Mouse (Mus musculus): Measurements from ENCODE around the gene Nphp4. TPM values are rescaled to one million over a fixed set of nuclear protein-coding genes. Genes with fewer than 3 reads are reported as not detected.

The Nphp4 gene
- polyA plus RNA-seq, 1 experiment from 2014 or later: 7.6 TPM

DNA sequence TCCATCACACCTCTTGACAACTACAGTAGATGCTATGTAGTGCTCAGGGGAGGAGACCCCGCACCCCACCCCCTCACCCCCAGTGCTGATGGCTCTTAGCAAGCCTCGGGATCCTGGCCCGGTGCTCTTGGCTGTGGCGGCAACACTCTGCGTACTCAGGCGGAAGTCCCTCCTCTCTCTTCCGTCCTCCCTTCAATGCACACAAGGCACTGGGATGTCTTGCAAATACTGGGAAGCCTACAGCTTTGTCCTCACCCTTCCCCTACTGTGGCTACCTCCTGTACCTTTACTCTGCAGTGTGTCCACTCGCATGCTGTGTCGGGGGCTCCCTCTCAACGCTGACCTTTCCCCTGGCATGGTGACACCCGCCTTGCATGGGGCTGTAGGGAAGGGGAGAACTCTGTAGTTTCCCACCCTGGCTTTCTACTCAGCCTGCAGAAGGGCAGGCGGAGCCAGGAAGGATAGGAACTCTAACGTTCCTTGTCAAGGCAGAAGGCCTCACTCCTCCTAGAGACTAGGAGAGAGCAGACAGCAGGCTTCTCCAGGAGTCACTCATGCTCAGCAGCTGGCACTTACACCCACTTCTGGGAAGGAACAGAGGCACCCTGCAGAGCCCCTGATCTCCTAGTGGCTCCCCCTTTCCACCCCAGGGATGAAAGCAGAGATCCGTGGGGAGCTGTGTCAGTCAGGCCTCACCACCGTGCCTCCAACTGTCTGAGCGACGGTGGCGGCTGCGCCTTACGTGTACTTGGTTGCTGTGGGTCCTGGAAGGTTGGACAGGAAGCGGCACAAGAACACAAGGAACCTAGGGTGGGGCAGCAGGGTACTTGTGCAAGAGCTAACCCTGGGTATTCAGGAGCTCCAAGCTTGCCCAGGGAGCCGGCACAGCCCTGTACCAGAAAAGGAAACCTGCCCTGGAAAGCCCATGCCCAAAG lies 28.5 kb upstream of the Nphp4 start:
- no peak for ATAC-seq (replicated peaks; ENCODE audit: low FRiP score)
- no peak overlapping the region for H3K27ac ChIP-seq (ENCODE audit: low read depth, low read length)
- 86% methylated on average over 22 of the region's 22 CpGs for WGBS

DNA sequence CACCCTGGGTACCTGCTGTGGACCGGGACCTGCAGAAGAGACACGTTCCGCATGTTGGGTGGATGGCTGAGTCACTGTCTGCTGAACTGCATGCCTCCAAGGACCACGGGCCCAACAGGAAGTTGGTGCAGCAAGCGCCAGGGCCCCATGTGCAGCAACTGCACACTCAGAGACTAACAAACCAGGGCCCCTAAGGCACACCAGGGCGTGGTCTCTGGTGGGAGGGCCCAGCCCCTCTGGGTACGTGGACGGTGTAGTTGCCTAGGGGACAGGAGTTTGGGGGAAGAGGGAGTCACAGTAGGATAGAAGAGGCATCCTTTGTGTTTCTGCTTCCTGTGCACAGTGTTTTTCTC lies 27.9 kb upstream of the Nphp4 start:
- Histone ChIP-seq H3K4me1 (replicated peaks; ENCODE audit: control insufficient read depth, insufficient read depth, low read length) (no peaks in the 10 kb centered on the region), H3K9ac (ENCODE audit: low read length) (no peak overlapping the region), H3K9me3 (ENCODE audit: control insufficient read depth, low read length) (no peaks in the 10 kb centered on the region), H3K27me3 (ENCODE audit: control insufficient read depth, insufficient read depth, low read length) (no peaks in the 10 kb centered on the region), H3K4me3 (ENCODE audit: low read depth, low read length) (no peak overlapping the region), H3K36me3 (ENCODE audit: control insufficient read depth, insufficient read depth, low read length) (no peaks in the 10 kb centered on the region), H3K4me2 (ENCODE audit: low read depth, low read length, severe bottlenecking) (no peak overlapping the region), H3K27ac (ENCODE audit: low read depth, low read length) (no peak overlapping the region)
- 72% methylated on average over 8 of the region's 8 CpGs for WGBS
- ATAC-seq (replicated peaks; ENCODE audit: low FRiP score): no peak
- DNase-seq (ENCODE audit: low spot score): no peak

More for the DNA sequence above, 28.5 kb upstream of the Nphp4 start:
- Histone ChIP-seq H3K9ac (ENCODE audit: low read length) (no peak overlapping the region), H3K4me3 (ENCODE audit: low read depth, low read length) (no peak overlapping the region), H3K36me3 (ENCODE audit: control insufficient read depth, insufficient read depth, low read length) (no peaks in the 10 kb centered on the region), H3K4me1 (replicated peaks; ENCODE audit: control insufficient read depth, insufficient read depth, low read length) (no peaks in the 10 kb centered on the region), H3K27me3 (ENCODE audit: control insufficient read depth, insufficient read depth, low read length) (no peaks in the 10 kb centered on the region), H3K9me3 (ENCODE audit: control insufficient read depth, low read length) (no peaks in the 10 kb centered on the region), H3K4me2 (ENCODE audit: low read depth, low read length, severe bottlenecking) (no peak overlapping the region)
- DNase-seq (ENCODE audit: low spot score): no peak

DNA sequence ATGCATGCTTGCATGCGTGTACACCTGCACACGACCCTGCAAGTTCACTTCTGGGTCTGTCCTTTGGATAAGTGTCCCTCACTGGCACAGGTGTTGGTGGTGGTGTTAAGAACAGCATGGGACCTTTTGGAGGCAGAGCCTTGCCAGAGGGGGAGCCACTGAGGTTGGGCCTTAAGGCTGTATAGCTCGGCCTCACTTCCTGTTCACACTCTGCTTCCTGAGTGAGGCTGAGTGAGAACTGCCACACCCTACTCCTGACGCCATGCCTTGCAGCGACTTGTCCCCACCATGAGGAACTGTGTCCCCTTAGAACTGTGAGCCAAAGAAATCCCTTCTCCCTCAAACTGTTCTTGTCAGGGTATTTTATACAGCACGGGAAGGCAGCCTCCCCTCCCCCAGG lies 25.1 kb upstream of the Nphp4 start:
- Histone ChIP-seq H3K36me3 (ENCODE audit: control insufficient read depth, insufficient read depth, low read length) (no peaks in the 10 kb centered on the region), H3K4me3 (ENCODE audit: low read depth, low read length) (no peak overlapping the region), H3K9me3 (ENCODE audit: control insufficient read depth, low read length) (no peaks in the 10 kb centered on the region), H3K27ac (ENCODE audit: low read depth, low read length) (no peak overlapping the region), H3K4me1 (replicated peaks; ENCODE audit: control insufficient read depth, insufficient read depth, low read length) (no peaks in the 10 kb centered on the region), H3K9ac (ENCODE audit: low read length) (no peak overlapping the region), H3K27me3 (ENCODE audit: control insufficient read depth, insufficient read depth, low read length) (no peaks in the 10 kb centered on the region), H3K4me2 (ENCODE audit: low read depth, low read length, severe bottlenecking) (no peak overlapping the region)
- ATAC-seq (replicated peaks; ENCODE audit: low FRiP score) (no peak), DNase-seq (ENCODE audit: low spot score) (no peak)
- 91% methylated on average over 6 of the region's 6 CpGs for WGBS

DNA sequence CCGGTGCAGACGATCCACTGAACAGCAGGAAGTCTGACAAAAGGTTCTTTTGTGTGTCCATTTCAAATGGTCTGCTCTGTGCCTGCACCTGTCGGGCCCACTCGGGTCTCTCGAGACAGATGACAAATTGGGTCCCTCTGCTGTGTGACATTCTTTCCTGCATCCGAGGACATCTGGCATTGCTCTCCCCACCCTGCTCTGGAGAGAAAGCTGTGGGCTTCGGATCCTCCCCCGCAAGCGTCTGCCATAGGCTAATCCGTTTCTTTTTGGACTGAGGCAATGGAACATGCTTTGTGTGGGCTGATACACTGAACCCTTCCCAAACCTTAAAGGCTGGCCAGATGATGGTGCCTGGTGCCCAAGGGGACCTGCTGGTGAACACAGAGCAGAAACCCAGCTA lies 23.4 kb upstream of the Nphp4 start:
- no peak overlapping the region for H3K4me2 ChIP-seq (ENCODE audit: low read depth, low read length, severe bottlenecking)
- no peak overlapping the region for H3K9ac ChIP-seq (ENCODE audit: low read length)
- ATAC-seq (replicated peaks; ENCODE audit: low FRiP score) (no peak), DNase-seq (ENCODE audit: low spot score) (no peak)
- H3K27me3 ChIP-seq (ENCODE audit: control insufficient read depth, insufficient read depth, low read length): no peaks in the 10 kb centered on the region
- H3K9me3 ChIP-seq (ENCODE audit: control insufficient read depth, low read length): no peaks in the 10 kb centered on the region
- no peaks in the 10 kb centered on the region for H3K4me1 ChIP-seq (replicated peaks; ENCODE audit: control insufficient read depth, insufficient read depth, low read length)
- no peak overlapping the region for H3K27ac ChIP-seq (ENCODE audit: low read depth, low read length)
- H3K36me3 ChIP-seq (ENCODE audit: control insufficient read depth, insufficient read depth, low read length): no peaks in the 10 kb centered on the region
- no peak overlapping the region for H3K4me3 ChIP-seq (ENCODE audit: low read depth, low read length)
- 54% methylated on average over 10 of the region's 10 CpGs for WGBS

DNA sequence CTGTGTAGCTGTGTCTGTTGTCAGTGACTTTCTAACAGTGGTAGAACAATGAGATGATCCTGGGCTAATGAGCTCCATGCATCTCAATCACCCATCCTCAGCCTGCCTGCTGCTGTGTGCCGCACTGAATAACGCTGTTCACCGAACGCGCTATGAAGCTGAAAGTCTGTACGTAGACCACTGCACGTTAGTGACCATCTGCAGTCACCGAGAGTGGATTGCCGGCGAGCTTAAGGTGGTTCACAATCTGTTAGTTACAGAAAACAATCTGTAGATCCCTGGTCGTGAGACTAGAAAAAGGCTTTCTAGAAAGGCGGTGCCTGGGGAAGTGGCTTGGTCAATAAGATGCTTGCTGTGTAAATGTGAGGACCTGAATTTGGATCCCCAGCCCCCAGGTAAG lies 22.4 kb upstream of the Nphp4 start:
- no peak for ATAC-seq (replicated peaks; ENCODE audit: low FRiP score)

DNA sequence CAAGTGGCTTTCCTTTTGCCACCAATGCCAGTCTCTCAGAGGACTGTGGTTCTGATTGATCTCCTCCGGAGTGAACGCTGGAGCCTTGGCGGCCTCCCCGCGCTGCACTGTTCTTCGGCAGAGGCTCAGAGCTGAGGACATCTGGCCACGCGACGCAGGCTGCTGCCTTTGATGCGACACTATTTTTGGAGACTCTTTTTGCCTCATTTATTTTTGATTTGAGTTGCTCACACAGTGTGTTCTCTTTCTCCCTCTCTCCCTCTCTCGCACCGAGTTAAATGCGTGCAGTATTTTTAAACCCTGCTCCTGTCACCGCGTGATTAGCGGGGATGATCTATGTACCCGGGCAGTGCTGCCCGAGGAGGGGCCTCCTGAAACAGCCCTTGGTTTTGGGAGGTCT lies 19.9 kb upstream of the Nphp4 start:
- Histone ChIP-seq H3K27ac (ENCODE audit: low read depth, low read length) (no peak overlapping the region), H3K36me3 (ENCODE audit: control insufficient read depth, insufficient read depth, low read length) (no peaks in the 10 kb centered on the region), H3K9me3 (ENCODE audit: control insufficient read depth, low read length) (no peaks in the 10 kb centered on the region), H3K9ac (ENCODE audit: low read length) (no peak overlapping the region), H3K27me3 (ENCODE audit: control insufficient read depth, insufficient read depth, low read length) (no peaks in the 10 kb centered on the region), H3K4me1 (replicated peaks; ENCODE audit: control insufficient read depth, insufficient read depth, low read length) (no peaks in the 10 kb centered on the region), H3K4me3 (ENCODE audit: low read depth, low read length) (no peak overlapping the region), H3K4me2 (ENCODE audit: low read depth, low read length, severe bottlenecking) (no peak overlapping the region)
- 91% methylated on average over 18 of the region's 18 CpGs for WGBS
- no peak for ATAC-seq (replicated peaks; ENCODE audit: low FRiP score)
- DNase-seq (ENCODE audit: low spot score): no peak

More for the DNA sequence above, 22.4 kb upstream of the Nphp4 start:
- WGBS: 90% methylated on average over 12 of the region's 12 CpGs
- Histone ChIP-seq H3K9me3 (ENCODE audit: control insufficient read depth, low read length) (no peaks in the 10 kb centered on the region), H3K27me3 (ENCODE audit: control insufficient read depth, insufficient read depth, low read length) (no peaks in the 10 kb centered on the region), H3K4me3 (ENCODE audit: low read depth, low read length) (no peak overlapping the region), H3K4me2 (ENCODE audit: low read depth, low read length, severe bottlenecking) (no peak overlapping the region), H3K27ac (ENCODE audit: low read depth, low read length) (no peak overlapping the region), H3K9ac (ENCODE audit: low read length) (no peak overlapping the region), H3K36me3 (ENCODE audit: control insufficient read depth, insufficient read depth, low read length) (no peaks in the 10 kb centered on the region), H3K4me1 (replicated peaks; ENCODE audit: control insufficient read depth, insufficient read depth, low read length) (no peaks in the 10 kb centered on the region)
- no peak for DNase-seq (ENCODE audit: low spot score)

DNA sequence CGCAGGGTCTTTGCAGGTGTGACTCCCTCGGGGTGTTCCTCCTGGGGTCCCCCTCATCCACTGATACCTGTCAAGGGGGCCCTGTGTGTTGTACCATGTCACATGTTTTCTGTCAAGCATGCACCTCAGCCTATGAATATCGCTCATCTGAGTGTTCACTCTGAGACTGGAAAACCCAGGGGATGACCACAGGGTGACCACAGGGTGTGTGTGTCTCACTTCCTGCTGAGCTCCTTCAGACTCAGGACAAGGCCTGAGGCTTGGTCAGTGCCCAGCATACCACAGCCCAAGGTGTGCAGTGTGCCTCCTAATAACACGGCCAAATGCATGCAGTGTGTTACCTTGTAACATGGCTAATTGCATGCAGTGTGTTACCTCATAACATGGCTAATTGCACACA lies 18.8 kb upstream of the Nphp4 start:
- 88% methylated on average over 4 of the region's 4 CpGs for WGBS
- Histone ChIP-seq H3K9ac (ENCODE audit: low read length) (no peak overlapping the region), H3K9me3 (ENCODE audit: control insufficient read depth, low read length) (no peaks in the 10 kb centered on the region), H3K27me3 (ENCODE audit: control insufficient read depth, insufficient read depth, low read length) (no peaks in the 10 kb centered on the region), H3K4me2 (ENCODE audit: low read depth, low read length, severe bottlenecking) (no peak overlapping the region), H3K27ac (ENCODE audit: low read depth, low read length) (no peak overlapping the region), H3K36me3 (ENCODE audit: control insufficient read depth, insufficient read depth, low read length) (no peaks in the 10 kb centered on the region), H3K4me1 (replicated peaks; ENCODE audit: control insufficient read depth, insufficient read depth, low read length) (no peaks in the 10 kb centered on the region), H3K4me3 (ENCODE audit: low read depth, low read length) (no peak overlapping the region)
- DNase-seq (ENCODE audit: low spot score) (no peak), ATAC-seq (replicated peaks; ENCODE audit: low FRiP score) (no peak)

DNA sequence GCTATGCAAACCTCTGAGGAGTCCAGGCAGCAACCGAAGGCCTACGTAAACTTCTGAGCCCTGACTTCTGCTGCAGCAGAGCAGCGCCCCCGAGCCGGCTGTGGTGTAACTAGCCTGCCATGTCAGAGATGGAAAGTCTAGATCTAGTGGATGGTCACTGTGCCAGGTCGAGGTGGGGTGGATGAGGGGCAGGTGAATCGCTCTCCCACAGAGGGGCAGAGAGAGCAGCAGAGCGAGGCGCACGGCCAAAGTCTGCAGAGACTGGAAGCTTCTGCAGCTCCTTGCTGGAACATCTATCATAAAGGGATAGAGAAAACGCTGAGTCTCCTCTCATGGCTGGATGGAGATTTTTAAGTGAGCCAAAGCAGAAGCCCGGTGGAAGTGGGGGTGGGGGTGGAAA lies 14.0 kb upstream of the Nphp4 start:
- Histone ChIP-seq H3K4me2 (ENCODE audit: low read depth, low read length, severe bottlenecking) (no peak overlapping the region), H3K9me3 (ENCODE audit: control insufficient read depth, low read length) (no peaks in the 10 kb centered on the region), H3K9ac (ENCODE audit: low read length) (no peak overlapping the region), H3K4me1 (replicated peaks; ENCODE audit: control insufficient read depth, insufficient read depth, low read length) (peaks cover 2% of the 10 kb centered on the region; the same call in 1 of the 2 replicates), H3K27me3 (ENCODE audit: control insufficient read depth, insufficient read depth, low read length) (no peaks in the 10 kb centered on the region), H3K36me3 (ENCODE audit: control insufficient read depth, insufficient read depth, low read length) (no peaks in the 10 kb centered on the region), H3K4me3 (ENCODE audit: low read depth, low read length) (no peak overlapping the region), H3K27ac (ENCODE audit: low read depth, low read length) (no peak overlapping the region)
- DNase-seq (ENCODE audit: low spot score) (no peak), ATAC-seq (replicated peaks; ENCODE audit: low FRiP score) (no peak)
- WGBS: 87% methylated on average over 12 of the region's 12 CpGs

DNA sequence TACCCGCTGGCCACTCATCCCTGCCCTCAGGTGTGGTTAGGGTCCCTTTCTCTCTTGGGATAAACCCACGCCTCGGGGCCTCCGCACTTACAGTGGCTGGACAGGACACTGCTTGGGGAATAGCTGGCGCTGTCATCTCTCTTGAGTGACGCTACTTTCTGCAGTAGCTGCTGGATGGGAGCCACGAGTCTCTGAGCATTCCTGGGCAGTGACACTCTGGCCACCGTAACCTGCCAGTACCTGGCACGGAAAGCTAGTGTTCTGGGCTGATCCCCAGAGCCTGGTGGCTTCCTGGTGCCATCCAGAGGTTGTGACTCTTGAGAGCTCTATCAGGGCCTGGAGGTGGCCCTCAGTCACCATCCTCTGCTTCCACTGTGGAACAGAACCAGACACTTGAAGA lies 13.4 kb upstream of the Nphp4 start:
- no peak overlapping the region for H3K4me2 ChIP-seq (ENCODE audit: low read depth, low read length, severe bottlenecking)
- 92% methylated on average over 9 of the region's 9 CpGs for WGBS

More for the DNA sequence above, 13.4 kb upstream of the Nphp4 start:
- H3K9me3 ChIP-seq (ENCODE audit: control insufficient read depth, low read length): no peaks in the 10 kb centered on the region
- no peak for DNase-seq (ENCODE audit: low spot score)
- H3K36me3 ChIP-seq (ENCODE audit: control insufficient read depth, insufficient read depth, low read length): no peaks in the 10 kb centered on the region
- H3K4me3 ChIP-seq (ENCODE audit: low read depth, low read length): no peak overlapping the region
- no peak overlapping the region for H3K9ac ChIP-seq (ENCODE audit: low read length)
- no peak overlapping the region for H3K27ac ChIP-seq (ENCODE audit: low read depth, low read length)
- H3K27me3 ChIP-seq (ENCODE audit: control insufficient read depth, insufficient read depth, low read length): no peaks in the 10 kb centered on the region
- H3K4me1 ChIP-seq (replicated peaks; ENCODE audit: control insufficient read depth, insufficient read depth, low read length): peaks cover 2% of the 10 kb centered on the region; the same call in 1 of the 2 replicates
- ATAC-seq (replicated peaks; ENCODE audit: low FRiP score): no peak
